Mouse (Mus musculus) embryonic fibroblast, embryonic 13.5 days (primary cell): Measurements from ENCODE around the gene Zfp446.

Experiments used
- CTCF ChIP-seq: IDR thresholded peaks from 2 replicates; pipeline ENCODE4 v1.5.1; 2011; ENCODE audit warnings: mild to moderate bottlenecking, control low read depth, low read length, moderate library complexity, borderline replicate concordance; ENCODE audit not compliant: insufficient read depth
- POLR2A ChIP-seq: IDR thresholded peaks from 2 replicates; pipeline ENCODE4 v1.6.1; 2011; ENCODE audit warnings: low read depth, mild to moderate bottlenecking, control low read depth, low read length, moderate library complexity

DNA sequence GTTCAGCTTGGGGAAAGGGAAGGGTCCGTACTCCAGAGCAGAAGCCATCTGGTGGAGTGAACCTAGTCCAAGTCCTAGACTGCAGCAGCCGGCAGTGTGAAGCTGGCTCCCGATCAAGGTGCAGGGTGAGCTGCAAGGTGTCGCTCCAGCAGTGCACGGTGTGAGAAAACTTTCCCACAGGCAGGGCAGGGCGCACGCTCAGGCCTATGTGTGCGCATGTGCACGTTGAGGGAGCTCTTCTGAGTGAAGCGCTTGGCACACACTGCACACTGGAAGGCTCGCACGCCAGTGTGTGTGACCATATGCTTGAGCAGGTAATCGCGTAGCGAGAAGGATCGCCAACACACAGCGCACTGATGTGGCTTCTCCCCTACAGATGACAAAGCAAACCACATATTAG is 28.4 kb downstream of the Zfp446 start:
- TF ChIP-seq CTCF (no peak), POLR2A (no peak)
